Mouse (Mus musculus): ENCODE data around the gene Ano4. TPM values are rescaled to one million over a fixed set of nuclear protein-coding genes. Genes with fewer than 3 reads are reported as not detected.

Gene Ano4
- total and polyA plus RNA-seq, 3 experiments = not detected

GRCm38 (mm10) chr10:89196444-89196843, 148.1 kb downstream of the Ano4 start:
- no peak for DNase-seq (ENCODE audit: low read depth, low spot score)
- Histone ChIP-seq H3K27ac (ENCODE audit: control insufficient read depth, low read depth, low read length) (no peak overlapping the region), H3K4me3 (ENCODE audit: control insufficient read depth in 1 of 2, insufficient read depth in 1 of 2, low read depth in 2 of 2, low read length in 2 of 2) (no peak overlapping the region), H3K79me2 (ENCODE audit: control insufficient read depth, insufficient read depth, low read length, poor library complexity) (no peaks in the 10 kb centered on the region), H3K27me3 (ENCODE audit: control insufficient read depth in 1 of 2, insufficient read depth in 2 of 2, low read length in 2 of 2) (no peaks in the 10 kb centered on the region), H3K36me3 (ENCODE audit: control insufficient read depth in 1 of 2, insufficient read depth in 2 of 2, low read length in 2 of 2) (no peaks in the 10 kb centered on the region), H3K9me3 (replicated peaks; ENCODE audit: insufficient read depth, low read length) (no peaks in the 10 kb centered on the region), H3K4me1 (ENCODE audit: control insufficient read depth in 1 of 2, insufficient read depth in 2 of 2, low read length in 2 of 2) (no peaks in the 10 kb centered on the region), H3K9ac (ENCODE audit: control insufficient read depth, low read depth, low read length, poor library complexity, severe bottlenecking) (no peak overlapping the region)
- TF ChIP-seq MAX (IDR thresholded peaks at IDR 0.05; ENCODE audit: low read length) (no peak), USF1 (IDR thresholded peaks at IDR 0.05; ENCODE audit: low read depth, low read length) (no peak), MYC (IDR thresholded peaks at IDR 0.05; ENCODE audit: low read depth, low read length) (no peak), SIN3A (IDR thresholded peaks at IDR 0.05; ENCODE audit: low read length) (no peak)

GRCm38 (mm10) chr10:89195068-89195467, 149.5 kb downstream of the Ano4 start:
- Histone ChIP-seq H3K27me3 (ENCODE audit: control insufficient read depth in 1 of 2, insufficient read depth in 2 of 2, low read length in 2 of 2) (no peaks in the 10 kb centered on the region; a peak in 1 of 4 replicates), H3K9me3 (replicated peaks; ENCODE audit: insufficient read depth, low read length) (no peaks in the 10 kb centered on the region)
- no peak for TF ChIP-seq CTCF (IDR thresholded peaks at IDR 0.05 in 2 of 3, conservative IDR thresholded peaks at IDR 0.05 in 1 of 3; ENCODE audit: control insufficient read depth in 1 of 3, insufficient read depth in 1 of 3, low read depth in 2 of 3, low read length in 3 of 3, poor library complexity in 1 of 3, severe bottlenecking in 1 of 3)
- no peak for TF ChIP-seq SMC3 (IDR thresholded peaks at IDR 0.05; ENCODE audit: low read depth, low read length)
- TF ChIP-seq EP300 (IDR thresholded peaks at IDR 0.05; ENCODE audit: low read depth in 1 of 2, low read length in 2 of 2) = no peak
- TF ChIP-seq USF1 (IDR thresholded peaks at IDR 0.05; ENCODE audit: low read depth, low read length) = no peak
- TF ChIP-seq MYB (IDR thresholded peaks at IDR 0.05; ENCODE audit: low read depth, low read length) = no peak
- TF ChIP-seq TAL1 (IDR thresholded peaks at IDR 0.05; ENCODE audit: low read length) = no peak
- no peak for TF ChIP-seq TCF12 (IDR thresholded peaks at IDR 0.05; ENCODE audit: low read depth, low read length)
- TF ChIP-seq USF2 (IDR thresholded peaks at IDR 0.05; ENCODE audit: borderline replicate concordance in 1 of 2, insufficient read depth in 1 of 2, low read depth in 1 of 2, low read length in 2 of 2) = no peak
- TF ChIP-seq HCFC1 (IDR thresholded peaks at IDR 0.05; ENCODE audit: low read depth, low read length) = no peak
- TF ChIP-seq MYC (IDR thresholded peaks at IDR 0.05; ENCODE audit: low read depth, low read length) = no peak
- no peak for TF ChIP-seq ZMIZ1 (IDR thresholded peaks at IDR 0.05; ENCODE audit: low read depth, low read length)
- TF ChIP-seq MEF2A (IDR thresholded peaks at IDR 0.05; ENCODE audit: extremely low read depth, insufficient replicate concordance, low read depth, low read length, poor library complexity, severe bottlenecking) = no peak
- TF ChIP-seq GABPA (IDR thresholded peaks at IDR 0.05; ENCODE audit: low read depth, low read length) = no peak
- TF ChIP-seq ZKSCAN1 (IDR thresholded peaks at IDR 0.05; ENCODE audit: low read depth, low read length) = no peak

More at GRCm38 (mm10) chr10:89195068-89195467, 149.5 kb downstream of the Ano4 start:
- H3K4me3 ChIP-seq (ENCODE audit: control insufficient read depth in 1 of 2, insufficient read depth in 1 of 2, low read depth in 2 of 2, low read length in 2 of 2) = no peak overlapping the region
- H3K9ac ChIP-seq (ENCODE audit: control insufficient read depth, low read depth, low read length, poor library complexity, severe bottlenecking) = no peak overlapping the region
- no peaks in the 10 kb centered on the region for H3K36me3 ChIP-seq (ENCODE audit: control insufficient read depth in 1 of 2, insufficient read depth in 2 of 2, low read length in 2 of 2)
- no peaks in the 10 kb centered on the region for H3K4me1 ChIP-seq (ENCODE audit: control insufficient read depth in 1 of 2, insufficient read depth in 2 of 2, low read length in 2 of 2)
- H3K27ac ChIP-seq (ENCODE audit: control insufficient read depth, low read depth, low read length) = no peak overlapping the region
- H3K79me2 ChIP-seq (ENCODE audit: control insufficient read depth, insufficient read depth, low read length, poor library complexity) = no peaks in the 10 kb centered on the region
- DNase-seq (ENCODE audit: low read depth, low spot score) = no peak
